Mouse (Mus musculus) olfactory bulb, adult 2 months (tissue): ENCODE measurements at regions not wholly inside any gene's neighbourhood (a gene's known extent, or its start where the extent isn't known, plus 50 kb on each side); places are given as distances from the start of the nearest gene placed in this dataset.

ENCODE experiments used
- CTCF ChIP-seq: fragments of 200-500 bp; IDR thresholded peaks from 2 replicates; pipeline ENCODE4 v1.5.1; 2012; ENCODE audit warnings: low read depth, mild to moderate bottlenecking, low read length, moderate library complexity; ENCODE audit not compliant: insufficient read depth
- POLR2A ChIP-seq: fragments of 200-500 bp; IDR thresholded peaks from 2 replicates; pipeline ENCODE4 v1.6.1; 2012; ENCODE audit warnings: mild to moderate bottlenecking, low read depth, low read length, moderate library complexity; ENCODE audit not compliant: insufficient read depth

DNA sequence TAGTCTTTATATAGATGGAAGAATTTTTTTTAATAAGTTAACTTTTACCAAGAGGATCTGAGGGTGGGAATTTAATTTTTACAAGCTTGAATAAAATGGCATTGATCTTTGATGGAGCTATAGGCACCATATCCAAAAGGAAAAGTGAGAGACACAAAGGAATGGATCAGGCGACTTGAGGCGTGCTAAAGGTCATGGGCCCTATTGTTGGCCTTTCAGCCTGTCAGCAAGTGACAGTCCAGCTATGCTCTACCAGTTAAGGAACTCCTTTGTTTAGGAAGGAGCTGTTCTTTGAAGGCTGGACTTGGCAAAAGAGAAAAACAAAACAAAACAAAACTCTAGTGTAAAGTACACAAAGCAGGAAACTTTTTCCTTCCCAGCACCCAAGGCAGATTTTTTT is 403.8 kb downstream of the Tmem161b start:
- TF ChIP-seq CTCF = no peak
- no peak for TF ChIP-seq POLR2A
